Mouse (Mus musculus): Measurements from ENCODE around the gene Gm20388. TPM values are rescaled to one million over a fixed set of nuclear protein-coding genes. Genes with fewer than 3 reads are reported as not detected.

The Gm20388 gene
- polyA plus RNA-seq, 1 experiment from 2014 or later: not detected

DNA sequence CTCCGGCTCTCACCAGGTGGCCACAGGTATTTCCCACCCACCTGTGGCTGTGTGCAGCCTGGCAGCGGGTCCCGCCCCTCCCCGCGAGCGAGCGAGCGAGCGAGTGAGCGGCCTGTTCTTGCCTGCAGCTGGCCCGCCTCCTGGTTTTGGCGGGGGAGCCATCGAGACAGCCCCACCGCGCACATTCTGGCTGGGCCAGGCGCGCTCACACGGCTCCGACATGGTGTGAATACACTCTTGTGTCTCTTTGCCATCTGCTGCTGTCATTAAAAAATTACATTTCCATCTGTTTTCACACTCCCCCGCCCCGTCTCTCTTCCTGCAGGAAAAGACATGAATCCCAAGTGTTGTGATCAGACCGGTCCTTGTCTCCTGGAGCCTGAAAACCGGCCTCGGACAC is 687.9 kb downstream of the Gm20388 start:
- ATAC-seq (ENCODE audit: insufficient number of reproducible peaks, insufficient read depth, low FRiP score, low TSS enrichment): no peak
- H3K36me3 ChIP-seq: no peaks in the 10 kb centered on the region
- H3K4me3 ChIP-seq: peak overlapping the region; percentile 2; the same call in 1 of the 2 replicates
- H3K4me1 ChIP-seq: peaks cover 13% of the 10 kb centered on the region; the same call in 1 of the 2 replicates
- no peak overlapping the region for H3K27ac ChIP-seq
- 0 out of 2 replicates have a peak, but pooled peaks cover 3% of the 10 kb centered on the region for H3K9me3 ChIP-seq
- peak overlapping the region; percentile 34 for H3K4me2 ChIP-seq (replicated peaks)
- no peak overlapping the region for H3K9ac ChIP-seq
- WGBS: 26% methylated on average over 24 of the region's 24 CpGs
- H3K27me3 ChIP-seq: peaks cover 4% of the 10 kb centered on the region; the same call in 1 of the 2 replicates

DNA sequence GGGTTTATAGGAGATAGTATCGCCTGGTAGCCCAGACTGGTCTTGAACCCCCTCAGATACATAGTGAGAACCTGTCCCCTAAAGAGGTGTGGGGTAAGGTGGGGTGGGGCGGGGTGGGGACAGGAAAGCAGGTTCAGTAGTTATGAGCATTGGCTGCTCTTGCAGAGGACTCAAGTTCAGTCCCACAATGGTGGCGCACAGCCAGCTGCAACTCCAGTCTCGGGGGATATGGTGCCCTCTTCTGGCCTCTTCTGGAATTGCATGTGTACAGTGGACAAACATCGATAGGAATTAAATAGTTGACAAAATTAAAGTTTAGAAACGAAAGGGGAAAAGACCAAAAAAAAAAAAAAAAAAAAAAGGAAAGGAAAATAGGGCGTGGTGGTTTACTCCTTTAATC is 688.9 kb downstream of the Gm20388 start:
- Histone ChIP-seq H3K36me3 (no peaks in the 10 kb centered on the region), H3K9ac (no peak overlapping the region), H3K27me3 (peaks cover 4% of the 10 kb centered on the region; the same call in 1 of the 2 replicates), H3K4me3 (no peak overlapping the region), H3K4me1 (peaks cover 13% of the 10 kb centered on the region; the same call in 1 of the 2 replicates), H3K9me3 (0 out of 2 replicates have a peak, but pooled peaks cover 3% of the 10 kb centered on the region), H3K27ac (no peak overlapping the region), H3K4me2 (replicated peaks) (no peak overlapping the region)
- no peak for ATAC-seq (ENCODE audit: insufficient number of reproducible peaks, insufficient read depth, low FRiP score, low TSS enrichment)
- 56% methylated on average over 7 of the region's 7 CpGs for WGBS

DNA sequence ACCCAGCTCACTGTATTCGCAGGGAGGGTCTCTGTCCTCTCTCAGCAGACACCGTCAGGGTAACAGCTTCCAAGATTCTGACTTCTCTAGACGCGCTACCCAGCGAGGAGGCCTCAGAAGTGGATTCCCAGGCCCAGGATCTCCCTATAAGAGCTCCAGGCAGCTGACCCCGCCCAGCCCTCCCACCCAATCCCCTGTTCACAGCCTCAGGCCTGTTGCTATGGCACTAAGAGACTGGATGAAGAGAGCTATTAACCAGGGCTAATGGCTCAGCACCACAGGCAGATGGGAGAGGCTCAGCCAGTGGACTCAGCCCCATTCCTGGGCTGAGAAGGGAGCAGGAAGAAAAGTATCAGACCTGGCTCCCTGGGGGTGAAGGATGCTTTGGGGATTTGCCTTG is 692.0 kb downstream of the Gm20388 start:
- 27% methylated on average over 6 of the region's 6 CpGs for WGBS
- H3K27ac ChIP-seq: no peak overlapping the region
- ATAC-seq (ENCODE audit: insufficient number of reproducible peaks, insufficient read depth, low FRiP score, low TSS enrichment): no peak

DNA sequence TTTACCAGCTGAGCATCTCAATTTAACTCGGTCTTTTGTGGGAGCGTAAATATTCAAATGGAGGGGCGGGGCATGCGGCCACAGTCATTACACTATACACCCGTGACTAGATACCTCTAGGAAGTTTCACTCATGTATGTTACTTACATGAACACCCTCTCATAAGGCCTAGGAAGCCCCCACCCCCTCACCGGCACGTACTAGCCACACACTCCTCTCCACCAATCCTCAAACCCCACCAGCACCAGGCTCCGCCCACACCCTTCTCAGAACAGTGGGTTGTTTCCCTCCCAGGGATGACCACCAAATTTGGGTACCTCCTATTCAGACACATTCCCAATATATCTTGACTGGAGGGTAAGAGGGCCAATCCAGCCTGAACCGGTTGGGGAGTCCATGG is 696.8 kb downstream of the Gm20388 start:
- WGBS: 85% methylated on average over 9 of the region's 9 CpGs
- Histone ChIP-seq H3K4me1 (peaks cover 6% of the 10 kb centered on the region; the same call in 1 of the 2 replicates), H3K27me3 (peaks cover 4% of the 10 kb centered on the region), H3K4me2 (replicated peaks) (no peak overlapping the region), H3K4me3 (no peak overlapping the region), H3K9ac (no peak overlapping the region), H3K27ac (no peak overlapping the region), H3K9me3 (no peaks in the 10 kb centered on the region), H3K36me3 (no peaks in the 10 kb centered on the region)
- no peak for ATAC-seq (ENCODE audit: insufficient number of reproducible peaks, insufficient read depth, low FRiP score, low TSS enrichment)

More for the DNA sequence above, 692.0 kb downstream of the Gm20388 start:
- H3K36me3 ChIP-seq: no peaks in the 10 kb centered on the region
- H3K9ac ChIP-seq: no peak overlapping the region
- no peak overlapping the region for H3K4me2 ChIP-seq (replicated peaks)
- H3K27me3 ChIP-seq: peaks cover 4% of the 10 kb centered on the region; the same call in 1 of the 2 replicates
- 0 out of 2 replicates have a peak, but pooled peaks cover 3% of the 10 kb centered on the region for H3K9me3 ChIP-seq
- H3K4me1 ChIP-seq: peaks cover 13% of the 10 kb centered on the region; the same call in 1 of the 2 replicates
- H3K4me3 ChIP-seq: no peak overlapping the region

DNA sequence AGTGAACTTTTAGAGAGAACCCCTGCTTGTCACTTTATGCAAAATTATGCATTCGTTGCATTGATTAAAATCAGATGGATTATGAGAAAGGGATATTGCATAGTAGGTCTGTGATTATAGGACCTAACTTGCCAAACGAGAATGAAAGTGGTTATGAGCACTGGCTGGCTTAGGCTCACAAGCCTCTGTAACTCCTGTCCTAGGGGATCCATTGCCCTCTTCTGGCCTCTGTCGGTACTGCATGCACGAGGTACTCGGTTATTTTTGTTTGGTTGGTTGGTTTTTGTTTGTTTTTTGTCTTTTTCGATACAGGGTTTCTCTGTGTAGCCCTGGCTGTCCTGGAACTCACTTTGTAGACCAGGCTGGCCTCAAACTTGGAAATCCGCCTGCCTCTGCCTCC is 697.2 kb downstream of the Gm20388 start:
- Histone ChIP-seq H3K4me2 (replicated peaks) (no peak overlapping the region), H3K27ac (no peak overlapping the region), H3K27me3 (peaks cover 4% of the 10 kb centered on the region), H3K9ac (no peak overlapping the region), H3K36me3 (no peaks in the 10 kb centered on the region), H3K4me3 (no peak overlapping the region), H3K4me1 (0 out of 2 replicates have a peak, but pooled peaks cover 2% of the 10 kb centered on the region), H3K9me3 (no peaks in the 10 kb centered on the region)
- WGBS: 9% methylated on average over 7 of the region's 7 CpGs
- no peak for ATAC-seq (ENCODE audit: insufficient number of reproducible peaks, insufficient read depth, low FRiP score, low TSS enrichment)

DNA sequence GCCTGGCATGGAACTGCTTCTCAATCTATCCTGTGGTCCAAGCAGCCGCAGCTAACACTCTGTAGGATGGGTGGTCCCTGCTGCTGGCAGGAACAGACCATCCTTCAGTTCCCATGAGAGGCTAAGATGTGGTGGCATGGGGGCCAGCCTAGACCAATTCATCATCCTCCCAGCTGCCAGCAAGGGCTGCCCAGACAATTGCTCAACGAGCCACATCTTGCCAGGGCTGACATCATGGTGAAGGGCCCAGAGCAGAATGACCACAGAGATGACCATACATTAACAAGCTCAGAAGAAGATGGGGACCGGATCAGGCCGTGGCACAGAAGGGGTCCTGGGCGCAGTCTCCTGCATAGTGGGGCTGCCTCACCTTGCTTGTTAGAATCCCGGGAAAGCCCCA is 700.2 kb downstream of the Gm20388 start:
- Histone ChIP-seq H3K9me3 (no peaks in the 10 kb centered on the region), H3K4me3 (no peak overlapping the region), H3K27me3 (peaks cover 4% of the 10 kb centered on the region), H3K4me2 (replicated peaks) (no peak overlapping the region), H3K27ac (no peak overlapping the region), H3K4me1 (peaks cover 4% of the 10 kb centered on the region; the same call in 1 of the 2 replicates), H3K9ac (no peak overlapping the region), H3K36me3 (no peaks in the 10 kb centered on the region)
- 89% methylated on average over 6 of the region's 6 CpGs for WGBS
- no peak for ATAC-seq (ENCODE audit: insufficient number of reproducible peaks, insufficient read depth, low FRiP score, low TSS enrichment)

DNA sequence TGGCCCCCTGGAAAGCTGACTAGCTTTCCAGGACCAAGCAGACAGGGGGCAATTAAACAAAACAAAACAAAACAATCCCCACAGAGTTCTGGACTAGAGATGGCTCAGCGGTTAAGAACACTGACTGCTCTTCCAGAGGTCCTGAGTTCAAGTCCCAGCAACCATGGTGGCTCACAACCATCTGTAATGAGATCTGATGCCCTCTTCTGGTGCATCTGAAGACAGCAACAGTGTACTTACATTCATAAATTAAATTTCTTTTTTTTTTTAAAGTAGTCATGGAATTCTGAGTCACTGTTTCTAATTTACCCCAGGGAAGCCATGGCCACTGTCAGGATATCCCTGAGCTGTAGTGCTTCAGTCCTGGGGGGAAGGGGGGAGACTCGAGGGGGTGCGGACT is 703.9 kb downstream of the Gm20388 start:
- Histone ChIP-seq H3K4me1 (peaks cover 20% of the 10 kb centered on the region), H3K9ac (no peak overlapping the region), H3K4me3 (no peak overlapping the region), H3K4me2 (replicated peaks) (no peak overlapping the region), H3K27ac (no peak overlapping the region), H3K9me3 (no peaks in the 10 kb centered on the region), H3K27me3 (peaks cover 3% of the 10 kb centered on the region), H3K36me3 (no peaks in the 10 kb centered on the region)
- 92% methylated on average over 3 of the region's 3 CpGs for WGBS
- ATAC-seq (ENCODE audit: insufficient number of reproducible peaks, insufficient read depth, low FRiP score, low TSS enrichment): no peak

DNA sequence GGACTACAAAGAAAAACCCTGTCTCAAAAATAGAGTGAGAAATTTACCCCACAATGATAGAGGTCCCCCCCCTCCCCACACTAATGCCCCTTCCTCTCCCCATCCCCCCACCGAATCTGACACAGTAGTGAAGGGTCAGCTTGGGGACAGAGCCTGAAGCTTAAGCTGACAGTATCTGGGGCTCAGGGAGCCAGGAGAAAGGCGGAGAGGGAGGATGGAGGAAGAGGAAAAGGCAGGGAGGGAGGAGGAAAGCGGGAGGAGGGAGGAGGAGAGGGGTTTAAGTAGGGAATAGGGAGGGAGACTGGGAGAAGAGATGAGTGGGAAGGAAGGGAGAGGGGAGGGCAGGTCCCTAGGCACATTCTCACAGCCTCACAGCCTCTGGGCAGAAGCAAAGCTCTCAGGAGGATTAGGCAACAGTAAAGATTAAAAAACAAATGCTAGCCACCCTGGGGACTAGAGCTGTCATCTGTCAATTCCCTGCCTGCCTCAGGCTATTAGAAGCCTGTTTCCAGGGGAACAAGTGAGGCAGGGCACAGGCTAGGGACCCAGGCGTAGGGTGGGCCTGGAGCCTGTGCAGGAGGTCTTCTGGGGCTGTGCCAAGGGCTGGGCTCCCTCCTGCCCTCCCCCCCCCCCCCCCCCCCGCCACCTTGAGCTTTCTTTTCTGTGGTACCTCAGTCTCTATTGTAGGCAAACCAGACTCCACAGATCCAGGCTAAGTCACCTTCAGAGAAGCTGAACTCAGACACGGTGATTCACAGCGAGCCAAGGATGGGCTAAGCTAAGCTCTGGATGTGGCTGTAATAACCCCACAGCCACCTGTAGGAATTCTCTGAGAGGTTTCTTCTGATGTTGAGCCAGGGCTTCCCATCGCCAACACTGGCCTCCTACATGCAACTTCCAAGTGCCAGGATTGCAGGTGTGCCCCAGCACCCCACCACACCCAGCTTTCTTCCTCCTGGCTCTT is 706.3 kb downstream of the Gm20388 start:
- H3K4me3 ChIP-seq: no peak overlapping the region
- no peak overlapping the region for H3K9ac ChIP-seq
- H3K36me3 ChIP-seq: no peaks in the 10 kb centered on the region
- 19% methylated on average over 7 of the region's 8 CpGs for WGBS
- peak overlapping the region; percentile 70 for H3K27ac ChIP-seq
- peaks cover 28% of the 10 kb centered on the region for H3K4me1 ChIP-seq
- no peak overlapping the region for H3K4me2 ChIP-seq (replicated peaks)
- no peaks in the 10 kb centered on the region for H3K9me3 ChIP-seq
- no peak; the same call in 1 of the 2 replicates for ATAC-seq (ENCODE audit: insufficient number of reproducible peaks, insufficient read depth, low FRiP score, low TSS enrichment)
- no peaks in the 10 kb centered on the region for H3K27me3 ChIP-seq

DNA sequence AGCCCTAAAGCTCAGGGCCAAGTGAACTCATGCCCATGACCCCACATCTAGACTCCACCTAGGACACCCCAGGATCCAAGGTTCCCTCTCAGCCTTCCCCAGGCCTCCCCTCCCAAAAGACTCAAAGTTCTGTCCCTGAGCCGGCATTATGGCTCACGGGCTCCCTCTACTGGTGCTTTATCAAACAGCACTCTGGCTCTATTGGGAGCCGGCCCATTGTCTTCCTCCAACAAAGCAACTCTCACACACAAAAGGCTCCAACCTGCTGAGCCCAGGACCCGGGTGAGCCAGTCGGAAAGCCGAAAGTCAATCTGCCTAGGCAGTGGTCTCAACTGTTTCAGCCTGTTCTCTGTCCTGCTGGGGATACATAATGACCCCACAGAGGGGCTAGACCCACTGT is 707.5 kb downstream of the Gm20388 start:
- no peaks in the 10 kb centered on the region for H3K27me3 ChIP-seq
- H3K36me3 ChIP-seq: no peaks in the 10 kb centered on the region
- H3K9me3 ChIP-seq: no peaks in the 10 kb centered on the region
- no peak overlapping the region for H3K27ac ChIP-seq
- 0% methylated on average over 6 of the region's 6 CpGs for WGBS
- H3K4me2 ChIP-seq (replicated peaks): no peak overlapping the region; the same call in 1 of the 2 replicates
- H3K9ac ChIP-seq: no peak overlapping the region
- peak; percentile 12; the same call in 1 of the 2 replicates for ATAC-seq (ENCODE audit: insufficient number of reproducible peaks, insufficient read depth, low FRiP score, low TSS enrichment)
- H3K4me3 ChIP-seq: no peak overlapping the region
- peaks cover 28% of the 10 kb centered on the region for H3K4me1 ChIP-seq

DNA sequence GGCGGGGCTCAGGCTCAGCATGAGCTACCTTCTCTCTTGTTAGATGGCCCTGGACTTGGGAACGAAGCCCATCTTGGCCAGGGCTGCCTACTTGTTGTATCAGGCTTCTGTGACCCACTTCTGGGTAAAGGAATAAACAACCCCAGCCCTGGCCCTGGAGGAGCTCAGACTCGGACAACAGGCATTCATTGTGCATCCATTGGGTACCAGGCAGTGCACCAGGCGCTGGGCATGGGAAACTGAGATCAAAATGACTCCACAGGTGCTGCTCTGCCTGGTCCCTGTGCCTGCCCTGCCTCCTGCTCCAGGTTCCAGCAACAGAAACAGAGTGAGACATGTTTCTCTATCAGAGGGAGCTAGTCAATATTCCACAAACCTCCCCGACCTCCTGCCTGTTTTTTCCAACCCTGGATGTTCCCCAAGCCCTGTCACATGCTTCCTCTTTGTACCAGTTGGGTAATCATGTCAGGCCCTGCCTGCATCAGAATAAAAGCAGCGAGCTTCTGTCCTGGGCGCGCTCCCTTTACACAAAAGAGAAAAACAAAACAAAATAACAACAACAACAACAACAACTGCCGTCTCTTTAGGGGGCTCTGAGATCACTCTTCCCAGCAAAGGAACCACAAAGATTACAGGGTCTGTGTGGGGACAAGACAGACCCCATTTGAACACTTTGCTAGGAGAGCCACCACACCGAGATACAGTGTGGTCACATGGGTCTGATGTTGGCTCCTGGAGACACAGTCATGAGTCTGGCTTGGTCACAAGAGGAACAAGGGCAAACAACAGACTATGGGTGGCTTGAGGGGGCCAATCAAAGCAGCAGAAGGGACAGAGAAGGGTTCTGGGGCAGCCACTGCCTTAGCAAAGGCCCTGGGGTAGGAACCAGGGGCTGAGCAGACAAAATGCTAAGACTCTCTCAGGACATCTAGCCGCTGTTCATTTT is 708.9 kb downstream of the Gm20388 start:
- no peak for ATAC-seq (ENCODE audit: insufficient number of reproducible peaks, insufficient read depth, low FRiP score, low TSS enrichment)
- no peak overlapping the region for H3K4me2 ChIP-seq (replicated peaks)
- H3K27ac ChIP-seq: 0 out of 2 replicates have a peak overlapping the region, but pooled peaks have one; percentile 32
- H3K9ac ChIP-seq: no peak overlapping the region
- H3K4me3 ChIP-seq: no peak overlapping the region
- no peaks in the 10 kb centered on the region for H3K36me3 ChIP-seq
- H3K9me3 ChIP-seq: no peaks in the 10 kb centered on the region
- H3K27me3 ChIP-seq: no peaks in the 10 kb centered on the region
- H3K4me1 ChIP-seq: peaks cover 28% of the 10 kb centered on the region
- 72% methylated on average over 11 of the region's 11 CpGs for WGBS

DNA sequence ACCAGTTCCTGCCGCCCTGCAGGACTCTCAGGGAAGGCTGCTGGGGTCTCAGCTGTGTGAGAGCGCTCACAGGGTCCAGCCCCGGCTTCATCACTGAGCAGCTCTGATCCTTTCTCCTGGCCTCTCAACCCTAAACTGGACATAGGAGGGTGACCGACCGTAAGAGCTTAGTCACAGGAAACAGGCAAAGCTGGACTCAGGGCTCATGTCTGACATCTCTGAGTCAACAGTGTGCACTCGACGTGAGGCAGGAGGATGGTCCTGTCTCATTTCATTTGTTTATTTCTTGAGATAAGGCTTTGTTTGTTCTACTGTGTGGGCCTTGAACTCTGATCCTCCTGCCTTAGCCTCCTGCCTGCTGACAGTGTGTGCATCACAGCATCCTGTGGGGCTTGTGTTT is 709.8 kb downstream of the Gm20388 start:
- Histone ChIP-seq H3K27ac (no peak overlapping the region), H3K27me3 (no peaks in the 10 kb centered on the region), H3K4me1 (peaks cover 27% of the 10 kb centered on the region), H3K9me3 (peaks cover 2% of the 10 kb centered on the region; the same call in 1 of the 2 replicates), H3K4me2 (replicated peaks) (no peak overlapping the region), H3K4me3 (no peak overlapping the region), H3K9ac (no peak overlapping the region), H3K36me3 (no peaks in the 10 kb centered on the region)
- 46% methylated on average over 7 of the region's 7 CpGs for WGBS
- ATAC-seq (ENCODE audit: insufficient number of reproducible peaks, insufficient read depth, low FRiP score, low TSS enrichment): no peak
